Mouse (Mus musculus): Measurements from ENCODE around the gene Sympk. TPM values are rescaled to one million over a fixed set of nuclear protein-coding genes. Genes with fewer than 3 reads are reported as not detected.

The Sympk gene
- total and polyA plus RNA-seq, 3 experiments, result 43.7 to 141 (median 111) TPM

DNA sequence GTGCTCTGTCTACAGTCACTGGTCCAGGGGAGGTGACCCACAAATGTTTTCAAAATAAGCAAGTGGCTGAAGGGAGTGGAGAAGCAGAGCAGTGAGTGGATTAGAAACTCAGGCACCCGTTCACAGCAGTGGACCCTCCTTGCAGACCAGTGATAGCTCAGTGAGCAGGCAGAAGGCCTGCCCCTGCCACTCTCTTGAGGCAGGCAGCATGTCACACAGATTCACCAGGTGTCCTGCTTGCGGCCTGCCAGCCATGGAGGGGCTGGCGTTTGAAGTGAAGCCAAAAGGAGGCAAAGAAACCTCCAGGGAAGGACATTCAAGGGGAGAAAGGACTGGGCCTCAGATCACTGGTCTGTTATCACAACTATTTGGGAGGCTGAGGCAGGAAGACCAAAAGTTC, 54.6 kb downstream of the Sympk start:
- peaks cover 83% of the 10 kb centered on the region for H3K27me3 ChIP-seq (replicated peaks)
- no peaks in the 10 kb centered on the region for H3K36me3 ChIP-seq (replicated peaks in 1 of 2; ENCODE audit: control insufficient read depth in 1 of 2, insufficient read depth in 1 of 2, low read length in 1 of 2)
- no peak for DNase-seq (ENCODE audit: extremely low read depth)
- peaks cover 34% of the 10 kb centered on the region for H3K9me3 ChIP-seq (replicated peaks; ENCODE audit: low read length)
- H3K79me2 ChIP-seq (replicated peaks; ENCODE audit: control insufficient read depth, extremely low read depth, insufficient read depth, poor library complexity, severe bottlenecking), result no peaks in the 10 kb centered on the region
- H3K9ac ChIP-seq (ENCODE audit: insufficient read depth, low read depth), result no peak overlapping the region
- no peak for TF ChIP-seq SIN3A (IDR thresholded peaks at IDR 0.05; ENCODE audit: low read length)
- no peak for TF ChIP-seq TCF12 (IDR thresholded peaks at IDR 0.05; ENCODE audit: low read depth, low read length)
- TF ChIP-seq CTCF (conservative IDR thresholded peaks at IDR 0.05 in 1 of 2, IDR thresholded peaks at IDR 0.05 in 1 of 2; ENCODE audit: low read depth in 2 of 2, low read length in 2 of 2), result no peak
- TF ChIP-seq EP300 (IDR thresholded peaks at IDR 0.05; ENCODE audit: low read length), result no peak
- no peak for TF ChIP-seq POLR2A (IDR thresholded peaks at IDR 0.05; ENCODE audit: low read depth, low read length)
- no peak for TF ChIP-seq USF2 (conservative IDR thresholded peaks at IDR 0.05; ENCODE audit: low read depth, low read length)
- TF ChIP-seq MYC (IDR thresholded peaks at IDR 0.05; ENCODE audit: low read depth, low read length), result no peak
- no peak for TF ChIP-seq E2F4 (IDR thresholded peaks at IDR 0.05; ENCODE audit: insufficient replicate concordance, low read depth, low read length)
- TF ChIP-seq HCFC1 (IDR thresholded peaks at IDR 0.05; ENCODE audit: low read depth, low read length), result no peak
- TF ChIP-seq MAX (IDR thresholded peaks at IDR 0.05; ENCODE audit: low read length), result no peak
- H3K4me2 ChIP-seq (ENCODE audit: insufficient read depth, low read depth, poor library complexity, severe bottlenecking), result no peak overlapping the region
- in situ Hi-C loops (cut with MboI; ENCODE audit: low pct_ligation_motif_present, low pct_unique_long_range_greater_than_20kb, low sequenced_read_pairs) (no loop called here), dilution Hi-C loops (cut with MboI; ENCODE audit: extremely low pct_ligation_motif_present, extremely low pct_unique_long_range_greater_than_20kb, low sequenced_read_pairs) (no loop called here)
- no peak overlapping the region for H3K27ac ChIP-seq (ENCODE audit: insufficient read depth, low read depth)
- peaks cover 18 to 45% of the 10 kb centered on the region in 2 experiments for H3K4me1 ChIP-seq (ENCODE audit: control insufficient read depth in 1 of 2, insufficient read depth in 2 of 2)
- no peak overlapping the region for H3K4me3 ChIP-seq (replicated peaks in 1 of 3; ENCODE audit: low read depth in 2 of 3, low read length in 2 of 3, poor library complexity in 1 of 3)

DNA sequence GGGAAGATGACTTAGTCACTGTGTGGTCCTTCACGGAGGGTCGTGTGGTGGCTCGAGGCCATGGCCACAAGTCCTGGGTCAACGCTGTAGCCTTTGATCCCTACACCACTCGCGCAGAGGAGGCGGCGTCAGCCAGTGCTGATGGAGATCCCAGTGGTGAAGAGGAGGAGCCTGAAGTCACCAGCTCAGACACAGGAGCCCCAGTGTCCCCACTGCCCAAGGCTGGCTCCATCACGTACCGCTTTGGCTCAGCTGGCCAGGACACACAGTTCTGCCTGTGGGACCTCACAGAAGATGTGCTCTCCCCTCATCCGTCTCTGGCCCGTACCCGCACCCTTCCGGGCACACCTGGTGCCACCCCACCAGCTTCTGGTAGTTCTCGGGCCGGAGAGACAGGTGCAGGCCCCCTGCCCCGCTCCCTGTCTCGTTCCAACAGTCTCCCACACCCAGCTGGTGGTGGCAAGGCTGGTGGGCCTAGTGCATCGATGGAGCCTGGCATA, 56.3 kb downstream of the Sympk start:
- dilution Hi-C loops (cut with MboI; ENCODE audit: extremely low pct_ligation_motif_present, extremely low pct_unique_long_range_greater_than_20kb, low sequenced_read_pairs) (no loop called here), in situ Hi-C loops (cut with MboI; ENCODE audit: low pct_ligation_motif_present, low pct_unique_long_range_greater_than_20kb, low sequenced_read_pairs) (no loop called here)
- H3K9me3 ChIP-seq (replicated peaks; ENCODE audit: low read length), result peaks cover 18% of the 10 kb centered on the region
- DNase-seq (ENCODE audit: extremely low read depth), result no peak
- no peak overlapping the region for H3K27ac ChIP-seq (ENCODE audit: insufficient read depth, low read depth)
- H3K27me3 ChIP-seq (replicated peaks), result peaks cover 80% of the 10 kb centered on the region
- TF ChIP-seq ZMIZ1 (IDR thresholded peaks at IDR 0.05; ENCODE audit: low read depth, low read length) (no peak), BHLHE40 (IDR thresholded peaks at IDR 0.05; ENCODE audit: low read depth, low read length) (no peak), CHD2 (IDR thresholded peaks at IDR 0.05; ENCODE audit: low read length) (no peak), TBP (conservative IDR thresholded peaks at IDR 0.05; ENCODE audit: low read depth, low read length) (no peak), HCFC1 (IDR thresholded peaks at IDR 0.05; ENCODE audit: low read depth, low read length) (no peak), MAX (IDR thresholded peaks at IDR 0.05; ENCODE audit: low read length) (no peak), ZC3H11A (IDR thresholded peaks at IDR 0.05; ENCODE audit: low read depth, low read length) (no peak), ETS1 (conservative IDR thresholded peaks at IDR 0.05; ENCODE audit: low read depth, low read length) (no peak), MAZ (IDR thresholded peaks at IDR 0.05; ENCODE audit: low read depth, low read length) (no peak), MEF2A (IDR thresholded peaks at IDR 0.05; ENCODE audit: borderline replicate concordance, low read depth, low read length) (no peak), UBTF (IDR thresholded peaks at IDR 0.05; ENCODE audit: low read depth, low read length) (no peak), EP300 (IDR thresholded peaks at IDR 0.05; ENCODE audit: low read length) (no peak), PAX5 (IDR thresholded peaks at IDR 0.05; ENCODE audit: low read length) (no peak)
- peaks cover 31 to 62% of the 10 kb centered on the region in 2 experiments for H3K4me1 ChIP-seq (ENCODE audit: control insufficient read depth in 1 of 2, insufficient read depth in 2 of 2)
- no peak overlapping the region for H3K9ac ChIP-seq (ENCODE audit: insufficient read depth, low read depth)
- H3K4me2 ChIP-seq (ENCODE audit: insufficient read depth, low read depth, poor library complexity, severe bottlenecking), result no peak overlapping the region
- H3K4me3 ChIP-seq (replicated peaks in 1 of 3; ENCODE audit: low read depth in 2 of 3, low read length in 2 of 3, poor library complexity in 1 of 3), result no peak overlapping the region
- H3K79me2 ChIP-seq (replicated peaks; ENCODE audit: control insufficient read depth, extremely low read depth, insufficient read depth, poor library complexity, severe bottlenecking), result no peaks in the 10 kb centered on the region
- no peaks in the 10 kb centered on the region for H3K36me3 ChIP-seq (replicated peaks in 1 of 2; ENCODE audit: control insufficient read depth in 1 of 2, insufficient read depth in 1 of 2, low read length in 1 of 2)

All from CH12.LX (cell line).